Mouse (Mus musculus) frontal cortex, postnatal 36 days (tissue): ENCODE measurements around the gene Eef1e1.
A peak's percentile ranks its signal among the peaks of the same experiment; 100 is the strongest.
"Not testable (repeated sequence)": the region's sequence is repeated elsewhere in the genome, so short reads cannot be mapped to it uniquely, and the experiment has no call there.

Source experiments
- DNase-seq, 2 experiments: peaks; one replicate each; pipeline ENCODE4 v3.0.0; 2022; ENCODE audit warnings: low spot score in 2 of 2

Gene Eef1e1

GRCm38 (mm10) chr13:38624292-38624902, 34.5 kb downstream of the Eef1e1 start:
- DNase-seq: no peak

DNA sequence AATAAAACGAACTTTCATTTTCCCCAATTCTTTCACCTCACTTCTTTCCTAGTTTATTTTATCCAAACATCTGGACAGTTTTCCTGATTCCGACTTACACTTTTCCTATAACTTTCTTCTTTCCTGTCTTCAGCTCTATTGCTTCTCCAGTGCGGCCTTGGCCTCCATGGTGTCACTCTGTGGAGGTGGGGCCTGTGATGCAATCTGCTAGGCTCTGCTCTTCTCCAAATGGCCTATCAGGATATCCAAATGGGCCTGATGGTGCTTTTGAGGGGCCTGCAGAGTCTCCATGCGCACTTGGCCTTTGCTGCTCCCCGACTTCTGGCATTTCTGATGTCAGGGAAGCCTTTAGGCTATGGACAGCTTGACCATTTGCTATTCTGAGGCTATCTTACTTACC, 35.6 kb downstream of the Eef1e1 start:
- no peak for DNase-seq

- not testable (repeated sequence) for DNase-seq
These were observed 40.7 kb downstream of the Eef1e1 start for GRCm38 (mm10) chr13:38618001-38618630.

GRCm38 (mm10) chr13:38616887-38617286, 42.0 kb downstream of the Eef1e1 start:
- no peak for DNase-seq

DNA sequence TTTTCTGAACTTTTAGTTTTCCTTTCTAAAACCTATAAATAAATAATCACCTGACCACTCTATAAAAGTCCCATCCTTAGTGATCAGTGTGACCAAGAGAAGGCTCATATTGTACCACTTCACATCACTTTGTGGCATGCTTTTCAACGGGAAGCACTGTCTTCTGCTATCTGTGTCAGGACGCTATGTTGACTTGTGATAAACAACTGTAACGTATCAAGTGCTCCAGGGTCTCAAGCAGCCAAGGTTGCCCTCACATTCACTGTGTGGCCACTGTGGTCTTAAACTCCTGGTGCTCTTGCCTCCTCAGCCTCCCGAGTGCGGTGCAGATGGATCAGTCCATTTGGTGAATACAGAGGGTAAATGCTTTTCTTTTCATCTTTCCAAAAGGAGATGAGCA, 43.2 kb downstream of the Eef1e1 start:
- no peak for DNase-seq

DNA sequence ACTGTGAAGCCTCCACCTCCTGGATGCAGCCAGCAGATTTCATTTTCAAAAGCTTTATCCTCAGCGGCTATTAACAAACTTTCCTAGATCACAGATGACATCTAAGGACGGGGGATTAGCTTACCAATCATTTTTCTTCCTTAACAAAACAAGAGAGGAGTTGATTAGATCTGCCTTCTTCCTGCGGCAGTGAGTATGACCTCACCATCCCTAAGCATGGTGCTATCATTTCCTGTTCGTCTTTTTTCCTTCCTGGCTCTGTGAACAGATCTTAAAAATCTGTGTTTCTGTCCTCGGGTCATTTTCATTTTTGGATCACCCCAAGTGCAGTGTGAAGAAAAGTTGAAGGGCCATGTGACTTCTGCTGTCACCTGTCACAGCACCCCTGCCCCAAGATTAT, 44.6 kb downstream of the Eef1e1 start:
- no peak for DNase-seq

DNA sequence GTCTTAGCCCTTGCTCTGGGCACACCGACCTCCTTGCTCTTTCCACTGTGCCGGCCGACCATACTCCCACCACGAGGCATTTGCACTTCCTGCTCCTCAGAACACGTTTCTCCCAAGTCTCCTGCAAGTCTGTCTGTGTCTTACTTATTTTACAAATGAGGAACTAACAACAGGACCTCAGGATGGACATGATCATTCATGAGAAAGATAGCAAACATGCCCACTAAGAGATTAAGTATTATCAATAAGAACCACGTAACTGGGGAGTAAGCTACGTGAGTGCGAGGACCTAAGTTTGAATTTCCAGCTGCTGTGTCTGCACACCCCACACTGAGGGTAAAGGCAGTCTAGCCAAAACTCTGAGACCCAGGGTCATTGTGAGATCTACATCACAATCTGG, 45.3 kb downstream of the Eef1e1 start:
- no peak for DNase-seq

DNA sequence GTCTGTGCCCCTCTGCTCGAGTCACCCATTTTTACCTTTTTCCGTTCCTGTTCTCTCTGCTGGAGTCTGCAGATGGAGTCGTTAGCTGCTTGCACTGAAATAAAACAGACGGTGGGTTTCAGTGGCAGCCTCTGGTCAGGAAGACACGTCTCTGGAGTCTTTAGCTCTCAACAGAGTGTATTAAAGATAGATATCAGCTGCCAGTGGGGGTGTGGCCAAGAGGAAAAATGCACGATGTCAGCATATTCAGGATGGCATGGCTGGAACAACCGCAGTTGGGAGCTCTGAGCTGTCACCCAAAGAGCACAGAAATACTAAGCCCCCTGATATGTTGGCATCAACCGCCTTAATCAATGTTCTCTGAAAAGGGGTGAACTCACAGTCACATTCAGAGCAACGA, 46.2 kb downstream of the Eef1e1 start:
- no peak for DNase-seq

DNA sequence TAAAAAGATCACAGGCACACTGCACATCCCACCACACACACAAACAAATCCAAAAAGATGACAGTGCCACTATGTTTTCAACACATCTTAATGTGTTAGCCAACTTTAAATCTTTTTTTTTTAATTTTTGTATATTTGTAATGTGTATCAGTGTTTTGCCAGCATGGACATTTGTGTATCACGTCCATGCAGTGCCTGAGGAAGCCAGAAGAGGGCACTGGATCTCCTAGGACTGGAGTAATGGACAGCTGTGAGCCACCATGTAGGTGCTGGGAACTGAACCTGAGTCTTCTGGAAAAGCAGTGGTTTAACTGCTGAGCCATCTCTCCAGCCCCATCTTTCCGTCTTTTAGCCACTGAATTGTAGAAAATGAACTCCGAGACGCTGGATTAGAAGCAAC, 46.7 kb downstream of the Eef1e1 start:
- DNase-seq: no peak

DNA sequence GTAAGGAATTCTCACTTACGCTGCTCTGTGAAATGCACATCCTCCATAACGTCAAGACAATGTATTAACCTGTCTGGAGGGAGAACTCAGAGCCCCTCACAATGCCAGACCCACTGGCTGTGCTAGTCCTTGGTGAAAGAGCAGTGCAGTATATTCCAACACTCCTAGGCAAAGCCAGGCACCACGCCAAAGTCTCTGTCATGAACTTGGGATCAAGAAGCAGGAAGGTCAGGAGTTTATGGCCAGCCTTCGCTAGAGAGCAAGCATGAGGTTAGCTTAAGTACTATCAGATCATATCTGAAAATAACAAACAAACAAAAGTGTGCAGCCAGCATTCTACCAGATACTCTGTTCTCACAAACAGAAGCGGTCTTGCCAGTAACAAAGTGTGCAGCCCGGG, 48.5 kb downstream of the Eef1e1 start:
- no peak for DNase-seq

DNA sequence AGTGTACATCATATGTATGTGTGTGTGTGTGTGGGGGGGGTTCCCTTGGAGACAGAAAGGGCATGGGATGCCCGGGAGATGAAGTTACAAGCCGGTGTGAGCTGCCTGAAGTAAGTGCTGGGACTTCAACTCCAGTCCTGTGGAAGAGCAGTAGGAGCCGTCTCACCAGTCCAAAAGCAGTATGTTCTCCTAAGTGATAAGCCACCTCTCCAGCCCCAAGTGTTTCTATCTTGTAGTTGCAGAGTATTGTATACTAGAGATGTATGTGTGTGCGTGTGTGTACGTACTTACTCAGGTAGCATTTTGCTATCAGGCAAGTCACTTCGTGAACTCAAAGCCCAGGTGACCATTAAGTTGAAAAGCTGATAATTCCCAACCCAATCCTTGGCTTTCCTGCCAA, 51.7 kb downstream of the Eef1e1 start:
- no peak for DNase-seq

- no peak for DNase-seq
These were observed 53.5 kb downstream of the Eef1e1 start for GRCm38 (mm10) chr13:38605353-38605752.

- peak; percentile 52 to 59 for DNase-seq
These were observed 55.9 kb downstream of the Eef1e1 start for GRCm38 (mm10) chr13:38602966-38603365.

GRCm38 (mm10) chr13:38602243-38602832, 56.5 kb downstream of the Eef1e1 start:
- no peak for DNase-seq

- no peak for DNase-seq
These were observed 58.0 kb downstream of the Eef1e1 start for GRCm38 (mm10) chr13:38600811-38601210.

DNA sequence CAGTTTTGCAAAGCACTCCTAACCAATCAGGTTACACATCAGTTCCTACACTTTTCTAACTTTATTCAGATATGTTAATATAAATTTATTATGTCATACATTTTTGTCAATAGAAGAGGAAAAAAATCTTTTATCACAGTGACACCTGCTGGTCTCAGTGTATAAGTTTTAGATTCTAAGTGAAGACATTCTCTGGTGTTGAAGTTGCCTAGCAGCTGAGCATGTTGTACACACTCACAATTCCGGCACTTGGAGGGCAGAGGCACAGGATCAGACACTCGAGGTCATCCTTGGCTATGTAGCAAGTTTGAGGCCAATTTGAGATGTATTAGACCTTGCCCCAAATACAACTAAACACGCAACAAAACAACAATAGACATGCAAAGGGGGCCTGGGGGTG, 61.8 kb downstream of the Eef1e1 start:
- DNase-seq: no peak

DNA sequence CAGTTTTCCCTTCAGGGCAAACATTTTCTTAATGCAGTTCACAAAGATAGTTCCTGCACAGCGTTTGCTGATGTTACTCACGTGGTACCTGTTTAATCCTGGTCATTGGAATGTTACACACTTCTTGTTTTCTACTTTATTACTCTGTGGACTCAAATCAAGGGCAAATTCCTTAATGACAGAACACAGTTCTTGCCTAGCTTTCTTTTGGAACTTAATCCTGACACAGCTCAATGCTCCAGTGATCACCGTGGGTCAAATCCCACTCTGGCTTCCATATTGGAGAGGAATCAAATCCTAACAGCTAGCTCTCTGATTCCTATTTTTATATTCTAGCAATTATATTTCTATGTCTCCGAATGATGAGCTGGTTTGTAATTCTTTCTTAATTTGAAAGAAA, 62.4 kb downstream of the Eef1e1 start:
- no peak for DNase-seq
